Mouse (Mus musculus) fibroblast of lung, adult 2 months (primary cell): ENCODE measurements around the gene Zbtb40.

Experiments used
- DNase-seq: peaks from one replicate; pipeline ENCODE4 v3.0.0-alpha.2; 2011; ENCODE audit warnings: low read depth

Zbtb40 gene

GRCm38 (mm10) chr4:136934746-136935613 lies 113.6 kb downstream of the Zbtb40 start:
- DNase-seq: peak; percentile 0

- DNase-seq: no peak
These were observed 118.1 kb downstream of the Zbtb40 start for GRCm38 (mm10) chr4:136930474-136930873.
